Comparison of ENCODE assay signal across 8 mouse cellular contexts in the genomic region with DNA sequence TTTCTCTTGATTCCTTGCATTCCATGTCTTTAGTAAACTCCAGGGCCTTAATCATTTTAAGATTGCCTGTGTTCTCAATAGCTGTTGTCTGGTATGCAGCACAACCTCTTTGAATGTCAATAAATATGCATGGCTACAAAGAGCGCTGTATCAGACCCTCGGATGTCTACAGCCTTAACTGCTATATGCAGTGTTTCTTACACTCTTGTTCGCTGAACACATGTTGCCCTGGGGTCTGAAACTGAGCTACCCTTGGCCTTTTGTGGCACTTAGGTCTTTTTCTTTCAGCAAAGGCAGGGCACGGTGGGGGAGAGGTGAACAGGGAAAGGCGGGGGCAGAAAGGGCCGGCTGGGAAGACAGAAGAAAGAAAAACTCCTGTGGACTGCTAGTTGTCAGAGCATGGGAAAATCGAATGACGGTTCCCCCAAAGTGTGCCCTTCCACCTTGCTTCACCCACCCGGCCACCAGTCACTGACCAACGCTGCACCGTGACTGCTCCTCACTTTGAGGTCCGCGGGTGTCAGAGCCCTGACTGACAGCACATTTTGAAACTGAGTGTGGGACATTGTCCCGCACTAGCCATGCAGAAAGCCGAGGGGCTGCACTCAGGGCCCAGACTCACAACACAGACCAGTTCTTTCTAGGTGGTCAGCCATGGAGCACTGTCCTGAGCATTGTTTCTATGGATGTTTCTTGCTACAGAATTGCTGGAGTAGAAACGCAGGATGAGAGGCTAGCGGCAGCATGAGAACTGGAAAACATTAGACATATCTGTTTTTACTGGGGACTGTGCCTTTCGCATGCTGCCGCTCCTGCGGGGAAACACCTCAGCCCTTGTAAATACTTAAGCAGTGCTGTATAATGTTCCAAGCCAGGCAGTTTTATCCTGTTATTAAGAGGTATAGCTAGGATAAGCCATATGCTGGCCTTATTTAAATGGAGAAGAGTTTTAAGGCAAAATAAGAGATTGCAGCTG.
DNase-seq lines count a peak whose midpoint lies in the region; ATAC-seq lines count a peak whose summit lies in the region.
"Had no signal": no experiment of that assay in that cellular context is flagged by ENCODE, and none has a peak within 500 bp of the region (broad histone marks: within the 10 kb centered on the region; RNA-seq: fewer than 3 reads in every experiment).

No protein-coding gene starts in this region.

- H3K27me3 ChIP-seq in forebrain, embryonic 10.5 days (ENCODE audit: poor library complexity, severe bottlenecking), result peaks cover 5% of the 10 kb centered on the region; the same call in 1 of the 2 replicates
- H3K27me3 ChIP-seq in hindbrain, embryonic 16.5 days (replicated peaks; ENCODE audit: control insufficient read depth, insufficient read depth, low read length), result no peaks in the 10 kb centered on the region
- no peaks in the 10 kb centered on the region for H3K27me3 ChIP-seq in neural tube, embryonic 12.5 days (replicated peaks)
- H3K27me3 ChIP-seq: liver, embryonic 15.5 days had no signal

- no peaks in the 10 kb centered on the region for H3K36me3 ChIP-seq in forebrain, embryonic 10.5 days (replicated peaks)
- H3K36me3 ChIP-seq in hindbrain, embryonic 16.5 days (ENCODE audit: control insufficient read depth, insufficient read depth, low read length), result no peaks in the 10 kb centered on the region
- H3K36me3 ChIP-seq in neural tube, embryonic 12.5 days, result no peaks in the 10 kb centered on the region
- H3K36me3 ChIP-seq: liver, embryonic 15.5 days had no signal

- peak; percentile 55 for DNase-seq in embryo, embryonic 11 days
- DNase-seq in forebrain, embryonic 10.5 days (ENCODE audit: extremely low spot score, low spot score), result peak; percentile 57
- no peak for DNase-seq in lung, postnatal 10 days
- no peak for DNase-seq in layer of hippocampus, postnatal 10 days (ENCODE audit: low spot score in 2 of 2)
- DNase-seq in right cerebral cortex, postnatal 25 days, result no peak

- peak overlapping the region; percentile 30 for H3K4me3 ChIP-seq in forebrain, embryonic 10.5 days
- H3K4me3 ChIP-seq in hindbrain, embryonic 16.5 days (ENCODE audit: low read length), result no peak overlapping the region
- H3K4me3 ChIP-seq in neural tube, embryonic 12.5 days, result no peak overlapping the region
- H3K4me3 ChIP-seq: liver, embryonic 15.5 days had no signal

- peak overlapping the region; percentile 17; the same call in 1 of the 2 replicates for H3K4me2 ChIP-seq in hindbrain, embryonic 16.5 days (ENCODE audit: low read length)
- H3K4me2 ChIP-seq in neural tube, embryonic 12.5 days (replicated peaks), result peak overlapping the region; percentile 45
- H3K4me2 ChIP-seq: liver, embryonic 15.5 days had no signal

- no peaks in the 10 kb centered on the region for H3K9me3 ChIP-seq in forebrain, embryonic 10.5 days
- H3K9me3 ChIP-seq in hindbrain, embryonic 16.5 days (ENCODE audit: control insufficient read depth, low read length), result no peaks in the 10 kb centered on the region
- no peaks in the 10 kb centered on the region for H3K9me3 ChIP-seq in neural tube, embryonic 12.5 days
- H3K9me3 ChIP-seq: liver, embryonic 15.5 days had no signal

- peak overlapping the region; percentile 87 for H3K27ac ChIP-seq in forebrain, embryonic 10.5 days
- no peak overlapping the region for H3K27ac ChIP-seq in hindbrain, embryonic 16.5 days (ENCODE audit: low read depth, low read length)
- no peak overlapping the region for H3K27ac ChIP-seq in neural tube, embryonic 12.5 days
- H3K27ac ChIP-seq: liver, embryonic 15.5 days had no signal

- 29% methylated on average over 20 of the region's 20 CpGs for WGBS in forebrain, embryonic 10.5 days
- 24% methylated on average over 20 of the region's 20 CpGs for WGBS in hindbrain, embryonic 16.5 days
- 31% methylated on average over 20 of the region's 20 CpGs for WGBS in neural tube, embryonic 12.5 days

- ATAC-seq in hindbrain, embryonic 16.5 days, result 0 out of 2 replicates have a peak, but pooled peaks have one; percentile 38
- no peak for ATAC-seq in neural tube, embryonic 12.5 days (ENCODE audit: low FRiP score, low read depth)

- H3K4me1 ChIP-seq in forebrain, embryonic 10.5 days, result peaks cover 58% of the 10 kb centered on the region
- peaks cover 10% of the 10 kb centered on the region for H3K4me1 ChIP-seq in hindbrain, embryonic 16.5 days (ENCODE audit: control insufficient read depth, insufficient read depth, low read depth, low read length)
- H3K4me1 ChIP-seq in neural tube, embryonic 12.5 days, result peaks cover 29% of the 10 kb centered on the region
- H3K4me1 ChIP-seq: liver, embryonic 15.5 days had no signal

- H3K9ac ChIP-seq in hindbrain, embryonic 16.5 days (ENCODE audit: low read depth, low read length), result no peak overlapping the region
- H3K9ac ChIP-seq in neural tube, embryonic 12.5 days, result no peak overlapping the region
- H3K9ac ChIP-seq: liver, embryonic 15.5 days had no signal

Comparison
In these comparisons a context has a peak if more than half of its experiments do, and no peak if none do; other contexts are left out.
1. DNase-seq: peak in embryo, embryonic 11 days (single experiment) and forebrain, embryonic 10.5 days (single experiment); none in lung, postnatal 10 days (single experiment), layer of hippocampus, postnatal 10 days (0 of 2) and right cerebral cortex, postnatal 25 days (single experiment).